Mouse (Mus musculus): ENCODE data around the gene Ugt1a1. TPM values are rescaled to one million over a fixed set of nuclear protein-coding genes. Genes with fewer than 3 reads are reported as not detected.

The Ugt1a1 gene
- polyA plus RNA-seq, 2 experiments: 2.3 to 5.8 TPM

DNA sequence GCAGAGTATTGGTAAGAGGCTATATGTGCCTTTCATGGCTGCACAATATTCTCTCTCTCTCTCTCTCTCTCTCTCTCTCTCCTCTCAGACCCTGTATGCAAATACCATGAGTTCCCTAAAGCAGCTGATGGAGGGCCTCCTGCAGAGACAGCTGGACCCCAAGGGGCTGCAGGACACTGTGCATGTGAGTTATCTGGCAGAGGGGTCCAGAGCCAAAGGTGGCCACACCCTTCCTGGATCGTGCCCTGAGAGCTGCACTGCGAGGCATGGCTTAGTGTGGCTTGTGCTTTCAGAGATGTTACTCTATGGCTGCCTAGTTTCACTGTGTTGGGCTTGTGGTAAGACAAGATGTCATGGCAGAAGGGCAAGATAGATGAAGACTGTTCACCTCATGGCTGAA, 35.9 kb downstream of the Ugt1a1 start:
- Histone ChIP-seq H3K27me3 (ENCODE audit: control insufficient read depth, insufficient read depth, low read length) (no peaks in the 10 kb centered on the region), H3K9ac (ENCODE audit: low read depth, low read length, severe bottlenecking) (no peak overlapping the region), H3K4me3 (replicated peaks; ENCODE audit: low read length) (no peak overlapping the region), H3K27ac (replicated peaks; ENCODE audit: low read depth, low read length) (no peak overlapping the region), H3K4me1 (ENCODE audit: control insufficient read depth, insufficient read depth, low read length) (no peaks in the 10 kb centered on the region), H3K9me3 (ENCODE audit: control insufficient read depth, low read length) (peaks cover 87% of the 10 kb centered on the region), H3K36me3 (ENCODE audit: control insufficient read depth, insufficient read depth, low read length) (no peaks in the 10 kb centered on the region), H3K4me2 (replicated peaks; ENCODE audit: low read depth, low read length, severe bottlenecking) (no peak overlapping the region)
- WGBS: 48% methylated on average over 2 of the region's 2 CpGs
- ATAC-seq (ENCODE audit: low FRiP score, low read depth): no peak
- no peak for DNase-seq (ENCODE audit: low spot score)
- TF ChIP-seq POLR2A (IDR thresholded peaks at IDR 0.05; ENCODE audit: borderline replicate concordance, extremely low read depth, insufficient read depth, insufficient read length): no peak

DNA sequence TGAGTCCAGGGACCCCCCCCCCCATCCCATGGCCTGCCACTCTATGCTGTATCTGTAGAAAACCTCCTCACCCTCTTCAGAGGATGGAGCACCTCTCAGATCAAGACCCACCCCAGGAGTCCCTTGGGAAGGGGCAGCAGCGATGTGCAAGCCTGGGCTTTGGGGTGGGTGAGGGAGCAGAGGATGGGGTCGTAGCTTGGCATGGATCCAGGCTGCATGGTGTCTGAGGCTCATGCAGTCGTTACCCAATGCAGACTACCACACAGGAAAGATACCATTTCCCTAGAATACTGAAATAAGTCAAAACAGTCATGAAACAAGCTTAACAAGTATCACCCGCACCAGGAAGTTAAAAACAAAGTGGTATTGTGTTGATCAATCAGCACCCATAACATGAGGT, 36.9 kb downstream of the Ugt1a1 start:
- 71% methylated on average over 4 of the region's 4 CpGs for WGBS
- H3K4me2 ChIP-seq (replicated peaks; ENCODE audit: low read depth, low read length, severe bottlenecking): no peak overlapping the region
- no peaks in the 10 kb centered on the region for H3K4me1 ChIP-seq (ENCODE audit: control insufficient read depth, insufficient read depth, low read length)
- H3K27me3 ChIP-seq (ENCODE audit: control insufficient read depth, insufficient read depth, low read length): no peaks in the 10 kb centered on the region
- no peak overlapping the region for H3K27ac ChIP-seq (replicated peaks; ENCODE audit: low read depth, low read length)
- no peak for TF ChIP-seq POLR2A (IDR thresholded peaks at IDR 0.05; ENCODE audit: borderline replicate concordance, extremely low read depth, insufficient read depth, insufficient read length)
- no peak overlapping the region for H3K4me3 ChIP-seq (replicated peaks; ENCODE audit: low read length)
- no peak for DNase-seq (ENCODE audit: low spot score)
- H3K36me3 ChIP-seq (ENCODE audit: control insufficient read depth, insufficient read depth, low read length): no peaks in the 10 kb centered on the region
- peaks cover 87% of the 10 kb centered on the region for H3K9me3 ChIP-seq (ENCODE audit: control insufficient read depth, low read length)
- no peak for ATAC-seq (ENCODE audit: low FRiP score, low read depth)
- H3K9ac ChIP-seq (ENCODE audit: low read depth, low read length, severe bottlenecking): no peak overlapping the region

DNA sequence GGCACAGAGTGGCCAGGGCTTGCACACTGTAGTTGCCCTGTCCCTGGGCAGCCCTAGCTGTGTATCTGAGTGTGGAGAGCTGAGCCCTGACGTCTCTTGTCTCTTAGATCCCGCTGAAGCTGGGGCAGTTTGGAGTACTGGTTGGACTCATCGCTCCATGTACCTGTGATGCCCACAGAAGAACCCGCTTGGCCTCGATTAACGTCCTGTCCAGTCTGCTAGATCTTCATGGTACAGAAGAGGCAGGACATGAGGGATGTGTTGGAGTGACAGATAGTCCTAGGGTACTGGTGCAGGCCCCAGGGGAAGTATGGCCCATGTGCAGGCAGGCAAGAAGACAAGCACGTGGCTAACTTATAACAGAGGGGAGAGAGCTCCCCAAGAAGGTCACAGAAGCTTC, 37.8 kb downstream of the Ugt1a1 start:
- Histone ChIP-seq H3K9ac (ENCODE audit: low read depth, low read length, severe bottlenecking) (no peak overlapping the region), H3K27me3 (ENCODE audit: control insufficient read depth, insufficient read depth, low read length) (no peaks in the 10 kb centered on the region), H3K27ac (replicated peaks; ENCODE audit: low read depth, low read length) (no peak overlapping the region), H3K4me2 (replicated peaks; ENCODE audit: low read depth, low read length, severe bottlenecking) (no peak overlapping the region), H3K4me3 (replicated peaks; ENCODE audit: low read length) (no peak overlapping the region), H3K36me3 (ENCODE audit: control insufficient read depth, insufficient read depth, low read length) (no peaks in the 10 kb centered on the region), H3K4me1 (ENCODE audit: control insufficient read depth, insufficient read depth, low read length) (no peaks in the 10 kb centered on the region), H3K9me3 (ENCODE audit: control insufficient read depth, low read length) (peaks cover 83% of the 10 kb centered on the region)
- DNase-seq (ENCODE audit: low spot score) (no peak), ATAC-seq (ENCODE audit: low FRiP score, low read depth) (no peak)
- 78% methylated on average over 7 of the region's 7 CpGs for WGBS
- no peak for TF ChIP-seq POLR2A (IDR thresholded peaks at IDR 0.05; ENCODE audit: borderline replicate concordance, extremely low read depth, insufficient read depth, insufficient read length)

DNA sequence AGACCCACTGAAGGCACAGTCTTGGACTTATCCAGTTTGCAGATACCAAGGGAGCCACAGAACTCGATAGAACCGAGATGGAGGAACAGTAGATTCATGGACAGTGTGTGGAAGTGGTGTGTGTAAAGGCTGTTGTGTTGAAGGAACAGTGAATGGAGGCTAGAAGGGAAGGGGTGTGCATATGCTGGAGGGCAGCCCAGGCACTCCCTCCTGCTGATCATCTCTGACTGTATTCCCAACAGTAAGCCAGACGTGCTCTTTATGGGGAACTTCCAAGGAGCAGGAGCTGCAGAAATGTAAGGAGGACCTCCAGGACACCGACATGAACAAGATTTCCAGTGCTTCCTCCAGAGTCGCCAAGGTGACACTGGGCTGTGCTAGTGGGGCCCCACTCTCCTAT, 38.3 kb downstream of the Ugt1a1 start:
- TF ChIP-seq POLR2A (IDR thresholded peaks at IDR 0.05; ENCODE audit: borderline replicate concordance, extremely low read depth, insufficient read depth, insufficient read length): no peak
- no peak for ATAC-seq (ENCODE audit: low FRiP score, low read depth)
- WGBS: 80% methylated on average over 5 of the region's 5 CpGs
- no peak overlapping the region for H3K27ac ChIP-seq (replicated peaks; ENCODE audit: low read depth, low read length)
- H3K9me3 ChIP-seq (ENCODE audit: control insufficient read depth, low read length): peaks cover 83% of the 10 kb centered on the region
- no peaks in the 10 kb centered on the region for H3K36me3 ChIP-seq (ENCODE audit: control insufficient read depth, insufficient read depth, low read length)
- DNase-seq (ENCODE audit: low spot score): no peak
- no peak overlapping the region for H3K4me3 ChIP-seq (replicated peaks; ENCODE audit: low read length)
- H3K27me3 ChIP-seq (ENCODE audit: control insufficient read depth, insufficient read depth, low read length): no peaks in the 10 kb centered on the region
- no peak overlapping the region for H3K4me2 ChIP-seq (replicated peaks; ENCODE audit: low read depth, low read length, severe bottlenecking)
- H3K9ac ChIP-seq (ENCODE audit: low read depth, low read length, severe bottlenecking): no peak overlapping the region
- no peaks in the 10 kb centered on the region for H3K4me1 ChIP-seq (ENCODE audit: control insufficient read depth, insufficient read depth, low read length)

DNA sequence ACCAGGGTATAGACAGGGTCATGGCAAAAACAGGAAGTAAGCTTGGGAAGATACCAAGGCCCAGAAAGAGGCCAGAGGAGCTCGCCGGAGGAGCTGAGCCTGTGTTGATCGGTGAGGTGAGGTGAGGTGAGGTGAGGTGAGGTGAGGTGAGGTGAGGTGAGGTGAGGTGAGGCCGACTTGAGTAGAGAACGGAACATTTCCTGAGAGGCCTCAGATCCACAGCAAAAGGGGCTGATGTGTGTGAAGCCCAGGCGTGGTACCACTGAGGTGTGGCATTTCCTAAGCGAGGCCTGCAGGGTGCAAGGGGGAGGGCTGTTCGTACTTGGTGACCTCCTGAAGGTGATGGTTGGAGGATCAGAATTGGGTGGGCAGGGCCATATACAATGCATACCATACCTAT, 41.3 kb downstream of the Ugt1a1 start:
- Histone ChIP-seq H3K4me2 (replicated peaks; ENCODE audit: low read depth, low read length, severe bottlenecking) (no peak overlapping the region), H3K9me3 (ENCODE audit: control insufficient read depth, low read length) (peaks cover 84% of the 10 kb centered on the region), H3K4me3 (replicated peaks; ENCODE audit: low read length) (no peak overlapping the region), H3K4me1 (ENCODE audit: control insufficient read depth, insufficient read depth, low read length) (no peaks in the 10 kb centered on the region), H3K9ac (ENCODE audit: low read depth, low read length, severe bottlenecking) (no peak overlapping the region), H3K36me3 (ENCODE audit: control insufficient read depth, insufficient read depth, low read length) (no peaks in the 10 kb centered on the region), H3K27me3 (ENCODE audit: control insufficient read depth, insufficient read depth, low read length) (no peaks in the 10 kb centered on the region), H3K27ac (replicated peaks; ENCODE audit: low read depth, low read length) (no peak overlapping the region)
- no peak for TF ChIP-seq POLR2A (IDR thresholded peaks at IDR 0.05; ENCODE audit: borderline replicate concordance, extremely low read depth, insufficient read depth, insufficient read length)
- ATAC-seq (ENCODE audit: low FRiP score, low read depth) (no peak), DNase-seq (ENCODE audit: low spot score) (no peak)
- 74% methylated on average over 8 of the region's 8 CpGs for WGBS

DNA sequence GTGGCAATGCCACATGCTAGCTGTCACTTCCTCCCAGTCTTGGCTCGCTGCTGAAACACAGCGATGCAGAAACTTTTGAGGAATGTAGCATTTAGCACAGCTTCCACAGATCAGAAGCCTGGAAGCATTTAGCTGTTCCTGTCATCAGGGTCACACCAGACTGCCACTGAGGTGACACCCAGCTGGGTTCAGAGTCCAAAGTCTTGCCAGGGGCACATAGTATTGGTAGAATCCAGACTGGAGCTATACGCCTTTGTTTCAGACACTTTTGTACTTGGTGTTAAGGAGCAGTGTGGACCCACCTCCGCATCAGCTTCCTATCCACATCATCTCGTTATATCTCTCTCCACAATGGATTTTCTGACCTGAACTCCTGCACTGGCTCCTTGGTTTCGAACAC, 41.8 kb downstream of the Ugt1a1 start:
- Histone ChIP-seq H3K9me3 (ENCODE audit: control insufficient read depth, low read length) (peaks cover 80% of the 10 kb centered on the region), H3K9ac (ENCODE audit: low read depth, low read length, severe bottlenecking) (no peak overlapping the region), H3K36me3 (ENCODE audit: control insufficient read depth, insufficient read depth, low read length) (no peaks in the 10 kb centered on the region), H3K27ac (replicated peaks; ENCODE audit: low read depth, low read length) (no peak overlapping the region), H3K4me1 (ENCODE audit: control insufficient read depth, insufficient read depth, low read length) (no peaks in the 10 kb centered on the region), H3K4me3 (replicated peaks; ENCODE audit: low read length) (no peak overlapping the region), H3K4me2 (replicated peaks; ENCODE audit: low read depth, low read length, severe bottlenecking) (no peak overlapping the region), H3K27me3 (ENCODE audit: control insufficient read depth, insufficient read depth, low read length) (no peaks in the 10 kb centered on the region)
- ATAC-seq (ENCODE audit: low FRiP score, low read depth) (no peak), DNase-seq (ENCODE audit: low spot score) (no peak)
- no peak for TF ChIP-seq POLR2A (IDR thresholded peaks at IDR 0.05; ENCODE audit: borderline replicate concordance, extremely low read depth, insufficient read depth, insufficient read length)
- WGBS: 69% methylated on average over 6 of the region's 6 CpGs
